In the genomic region with DNA sequence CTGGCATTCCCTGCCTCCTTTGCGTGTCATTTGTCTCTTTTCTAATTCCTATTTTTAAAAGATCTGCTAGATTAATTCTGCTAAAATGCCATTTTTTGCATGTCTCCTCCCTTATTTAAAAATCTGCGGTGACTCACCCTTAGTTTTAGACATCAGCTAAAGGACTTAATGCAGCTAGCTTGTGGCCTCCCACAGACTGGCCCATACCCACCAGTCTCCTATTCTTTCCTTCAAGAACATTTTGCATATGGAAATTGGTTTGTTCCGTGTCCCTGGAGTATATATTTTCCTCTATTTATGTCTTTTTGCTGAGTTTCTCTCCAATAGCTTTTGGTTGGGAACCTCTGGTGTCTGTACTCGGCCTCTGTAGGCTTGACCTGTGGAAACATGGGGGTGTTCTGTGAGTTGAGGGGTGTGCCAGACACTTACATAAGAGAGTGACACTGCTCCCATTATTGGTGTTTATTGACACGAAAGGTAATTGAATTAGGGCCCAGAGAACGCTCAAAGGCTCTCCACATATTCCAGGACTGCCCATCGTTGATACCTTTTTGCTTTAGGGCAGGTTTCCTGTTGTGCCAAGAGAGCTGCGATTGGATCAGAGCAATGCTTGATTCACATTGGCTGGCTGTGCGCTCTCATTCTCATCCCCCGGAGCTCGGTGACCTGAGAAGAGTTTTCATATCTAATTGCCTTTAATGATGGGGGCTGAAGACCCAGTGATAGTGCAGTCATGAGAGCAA, we compare ENCODE assay signal across 8 mouse cellular contexts.
DNase-seq lines count a peak whose midpoint lies in the region; ATAC-seq lines count a peak whose summit lies in the region.

No protein-coding gene starts in this region.

- no peaks in the 10 kb centered on the region for H3K36me3 ChIP-seq in neural tube, embryonic 12.5 days
- H3K36me3 ChIP-seq in limb, embryonic 11.5 days (ENCODE audit: control insufficient read depth, insufficient read depth, low read length), result no peaks in the 10 kb centered on the region

- H3K27ac ChIP-seq in neural tube, embryonic 12.5 days, result no peak overlapping the region
- no peak overlapping the region for H3K27ac ChIP-seq in limb, embryonic 11.5 days (replicated peaks; ENCODE audit: low read depth, low read length)

- peak; percentile 33; the same call in 1 of the 2 replicates for ATAC-seq in frontal cortex, adult (ENCODE audit: low TSS enrichment)
- ATAC-seq in neural tube, embryonic 12.5 days (ENCODE audit: low FRiP score, low read depth), result peak; percentile 31; the same call in 1 of the 2 replicates
- no peak for ATAC-seq in limb, embryonic 11.5 days (ENCODE audit: insufficient number of reproducible peaks, low FRiP score, low TSS enrichment, low read depth)

- H3K9me3 ChIP-seq in neural tube, embryonic 12.5 days, result no peaks in the 10 kb centered on the region
- H3K9me3 ChIP-seq in limb, embryonic 11.5 days (ENCODE audit: control insufficient read depth, low read length), result no peaks in the 10 kb centered on the region

- H3K4me3 ChIP-seq in neural tube, embryonic 12.5 days, result no peak overlapping the region
- no peak overlapping the region for H3K4me3 ChIP-seq in limb, embryonic 11.5 days (ENCODE audit: low read depth, low read length)

- peaks cover 35% of the 10 kb centered on the region for H3K4me1 ChIP-seq in neural tube, embryonic 12.5 days
- H3K4me1 ChIP-seq in limb, embryonic 11.5 days (ENCODE audit: control insufficient read depth, insufficient read depth, low read length), result peaks cover 21% of the 10 kb centered on the region

- no peak for DNase-seq in frontal cortex, postnatal 10 days (ENCODE audit: low spot score in 2 of 2)
- no peak for DNase-seq in neural tube, embryonic 10.5 days (ENCODE audit: extremely low spot score, low spot score)
- no peak for DNase-seq in limb, embryonic 11.5 days (ENCODE audit: low spot score)
- DNase-seq in lung, postnatal 14 days, result no peak
- DNase-seq in layer of hippocampus, postnatal 25 days (ENCODE audit: extremely low spot score in 1 of 2, low spot score in 1 of 2), result no peak
- no peak for DNase-seq in layer of hippocampus, postnatal 14 days (ENCODE audit: low spot score in 2 of 2)

- peak overlapping the region; percentile 31 for H3K4me2 ChIP-seq in neural tube, embryonic 12.5 days (replicated peaks)
- peak overlapping the region; percentile 10; the same call in 1 of the 2 replicates for H3K4me2 ChIP-seq in limb, embryonic 11.5 days (ENCODE audit: low read depth, severe bottlenecking)

- no peak overlapping the region for H3K9ac ChIP-seq in neural tube, embryonic 12.5 days
- no peak overlapping the region for H3K9ac ChIP-seq in limb, embryonic 11.5 days (ENCODE audit: low read length)

- WGBS in neural tube, embryonic 12.5 days, result 34% methylated on average over 11 of the region's 11 CpGs
- WGBS in limb, embryonic 11.5 days, result 43% methylated on average over 11 of the region's 11 CpGs

- no peaks in the 10 kb centered on the region for H3K27me3 ChIP-seq in neural tube, embryonic 12.5 days (replicated peaks)
- H3K27me3 ChIP-seq in limb, embryonic 11.5 days (ENCODE audit: control insufficient read depth, insufficient read depth, low read length), result no peaks in the 10 kb centered on the region
